Mouse (Mus musculus): ENCODE results near the gene B3galt5.
A peak's percentile ranks its signal among the peaks of the same experiment; 100 is the strongest.

B3galt5 gene

DNA sequence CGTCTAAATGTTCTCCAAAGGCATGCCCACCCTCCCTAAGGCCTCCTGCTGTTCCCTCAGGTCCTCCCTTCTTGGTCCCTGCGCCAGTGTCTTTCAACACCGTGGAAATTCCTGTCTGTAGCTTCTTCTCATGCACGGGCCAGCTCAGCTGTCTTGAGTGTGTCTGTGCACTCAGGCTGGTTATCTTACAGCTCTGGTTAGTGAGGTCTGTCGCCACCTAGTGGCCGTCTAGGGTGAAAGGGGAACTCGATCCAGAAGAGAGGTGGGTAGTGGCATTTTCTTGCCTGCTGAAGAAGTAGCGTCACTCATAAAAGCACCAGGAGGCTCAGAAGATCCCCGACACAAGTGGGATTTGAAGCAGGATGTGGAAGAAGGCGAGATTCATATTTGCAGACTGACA, 109.5 kb downstream of the B3galt5 start:
- peak; percentile 94 for DNase-seq (ENCODE audit: low spot score)

DNA sequence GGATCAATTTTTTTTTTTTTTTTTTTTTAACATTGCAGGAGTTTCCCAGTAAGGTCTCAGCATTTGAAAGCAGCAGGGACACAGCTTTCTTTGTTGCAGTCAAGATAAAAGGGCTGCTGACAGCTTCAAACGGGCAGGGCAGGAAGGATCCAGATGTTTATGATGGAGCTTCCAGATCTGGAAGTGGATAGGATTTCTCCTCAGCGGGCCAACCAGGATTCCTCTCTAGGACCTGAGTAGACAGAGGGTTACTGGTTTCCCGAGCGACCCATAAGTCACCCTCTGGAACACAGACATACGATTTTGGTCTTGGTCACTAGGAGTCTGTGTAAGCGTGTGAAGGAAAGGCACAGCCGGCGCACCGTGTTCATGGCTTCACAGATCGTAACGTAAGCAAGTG, 112.5 kb downstream of the B3galt5 start:
- no peak for DNase-seq (ENCODE audit: low spot score)

DNA sequence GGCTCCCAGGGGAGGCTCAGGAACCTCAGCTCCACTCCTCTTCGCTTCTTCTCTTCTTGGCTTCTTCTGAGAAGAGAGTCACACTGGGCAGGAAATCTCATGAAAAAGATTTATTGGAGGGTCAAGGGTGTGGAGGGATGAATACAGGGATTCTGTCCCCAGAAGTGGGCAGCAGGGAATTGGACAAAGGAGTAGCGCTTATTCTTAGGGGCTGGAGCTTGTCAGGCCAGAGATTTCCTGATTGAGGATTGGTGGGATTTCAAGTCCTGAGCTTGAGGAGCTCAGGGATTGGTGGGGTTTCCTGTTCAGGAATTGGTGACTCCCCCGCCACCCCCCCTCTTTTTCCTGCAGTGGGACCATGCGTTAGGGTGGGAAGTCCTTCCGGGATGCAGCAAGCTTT, 113.2 kb downstream of the B3galt5 start:
- DNase-seq (ENCODE audit: low spot score), result no peak

- no peak for DNase-seq (ENCODE audit: low spot score)
Measured at GRCm38 (mm10) chr16:96351520-96351919, 115.9 kb downstream of the B3galt5 start.

DNA sequence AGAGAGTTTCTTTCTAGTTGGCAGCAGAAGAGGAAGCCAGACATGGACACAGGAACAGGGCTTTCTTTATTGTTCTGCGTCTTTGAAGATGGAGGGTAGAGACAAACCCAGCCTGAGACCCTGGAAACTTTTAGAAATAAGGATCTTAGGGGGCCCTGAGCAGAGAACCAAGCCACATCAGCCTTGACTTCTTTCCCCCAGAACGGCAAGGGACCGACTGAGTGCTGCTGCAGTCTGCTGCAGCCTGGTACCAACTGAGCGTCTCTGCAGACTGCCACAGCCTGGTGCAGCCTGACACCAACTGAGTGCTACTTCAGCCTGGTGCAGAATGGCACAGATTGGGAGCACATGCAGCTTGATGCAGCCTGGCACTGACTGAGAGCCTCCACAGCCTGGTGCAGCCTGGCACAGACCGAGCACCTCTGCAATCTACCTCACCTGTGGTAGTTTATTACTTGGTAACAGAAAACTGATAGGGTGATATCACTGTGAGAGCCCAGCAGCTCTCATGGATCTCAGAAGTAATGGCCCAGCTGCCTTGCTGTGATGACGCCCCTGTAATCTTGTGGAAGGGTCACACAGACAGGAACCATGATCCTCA, 117.8 kb downstream of the B3galt5 start:
- no peak for DNase-seq (ENCODE audit: low spot score)

GRCm38 (mm10) chr16:96353996-96354395, 118.4 kb downstream of the B3galt5 start:
- DNase-seq (ENCODE audit: low spot score), result no peak

DNA sequence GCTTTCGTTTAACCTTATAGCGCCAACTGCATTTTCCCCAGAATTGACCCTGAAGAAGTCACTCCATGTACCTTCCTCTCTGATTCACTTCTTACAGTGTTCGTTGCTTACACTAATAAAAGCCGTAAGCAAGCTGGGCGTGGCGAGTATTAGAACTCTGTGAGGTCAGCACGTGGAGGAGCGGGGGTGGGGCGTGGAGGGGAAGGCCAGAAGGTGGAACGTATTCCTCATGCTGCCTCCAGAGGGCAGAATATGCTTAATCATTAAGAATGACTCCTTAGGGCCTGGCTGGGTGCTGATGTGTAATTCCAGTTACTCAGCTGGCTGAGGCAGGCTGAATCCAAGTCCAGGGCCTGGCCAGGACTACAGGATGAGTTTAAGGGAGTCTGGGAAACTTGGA, 122.3 kb downstream of the B3galt5 start:
- DNase-seq (ENCODE audit: low spot score), result peak; percentile 47

GRCm38 (mm10) chr16:96361305-96362124, 125.9 kb downstream of the B3galt5 start:
- DNase-seq (ENCODE audit: low spot score), result no peak

- no peak for DNase-seq (ENCODE audit: low spot score)
Measured at GRCm38 (mm10) chr16:96362873-96363272, 127.3 kb downstream of the B3galt5 start.

GRCm38 (mm10) chr16:96363277-96363676, 127.7 kb downstream of the B3galt5 start:
- DNase-seq (ENCODE audit: low spot score), result no peak

DNA sequence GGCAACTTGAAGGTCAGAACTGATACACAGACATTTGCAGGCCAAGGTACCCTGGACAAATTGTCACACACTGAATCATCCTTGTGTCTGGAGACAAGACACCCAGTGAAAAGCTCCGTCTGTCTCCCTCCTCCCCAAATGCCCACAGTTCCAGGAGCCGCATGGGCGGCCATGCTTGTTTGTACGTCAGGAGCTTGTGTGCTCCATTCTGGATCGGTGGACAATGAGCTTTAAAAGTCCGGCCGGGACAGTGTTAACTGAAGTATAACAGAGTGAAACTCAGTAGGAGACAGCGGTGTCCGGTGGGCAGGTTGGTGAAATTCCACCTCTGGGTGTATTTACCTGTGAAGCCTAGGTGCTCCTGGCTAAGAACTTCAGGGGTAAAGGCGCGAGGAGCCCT, 129.3 kb downstream of the B3galt5 start:
- no peak for DNase-seq (ENCODE audit: low spot score)
